Mouse (Mus musculus): ENCODE results near the gene Mdga1. TPM values are rescaled to one million over a fixed set of nuclear protein-coding genes. Genes with fewer than 3 reads are reported as not detected.
A peak's percentile ranks its signal among the peaks of the same experiment; 100 is the strongest.

Mdga1 gene
- polyA plus RNA-seq, 1 experiment, result 2.2 TPM

DNA sequence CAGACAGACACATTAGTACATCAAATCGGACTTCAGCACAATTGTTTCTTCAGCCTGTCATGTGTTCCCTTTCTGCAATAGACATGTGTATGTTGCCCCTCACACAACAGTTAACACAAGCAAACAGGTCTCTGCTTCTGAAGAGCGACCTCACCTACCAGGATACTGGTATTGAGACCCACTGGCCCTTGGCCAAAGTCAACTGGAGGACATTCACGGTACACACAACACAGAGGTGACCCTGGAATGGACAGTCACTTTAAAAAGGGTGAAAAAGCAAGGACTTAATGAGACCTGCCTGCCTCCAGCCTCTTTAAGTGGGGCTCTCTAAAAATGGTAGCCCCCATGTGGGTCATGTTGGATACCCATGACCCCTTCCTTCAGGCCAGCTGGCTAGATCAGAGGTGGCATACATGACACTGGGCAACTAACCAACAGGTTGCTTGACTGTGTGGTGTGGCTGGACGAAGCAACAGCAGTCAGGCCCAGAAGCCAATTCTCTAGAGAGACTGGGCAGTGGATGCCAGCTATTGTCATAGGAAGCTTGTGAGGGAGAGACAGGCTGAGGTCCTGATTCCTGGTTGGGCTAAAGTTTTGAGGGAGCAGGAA lies 145.3 kb downstream of the Mdga1 start:
- TF ChIP-seq POLR2A (IDR thresholded peaks at IDR 0.05; ENCODE audit: borderline replicate concordance, low read depth, low read length) (no peak), CTCF (IDR thresholded peaks at IDR 0.05; ENCODE audit: low read depth, low read length) (no peak)
- no peaks in the 10 kb centered on the region for H3K4me1 ChIP-seq (ENCODE audit: control insufficient read depth, insufficient read depth, low read length)
- no peak overlapping the region for H3K4me3 ChIP-seq (ENCODE audit: insufficient read depth, low read length)
- no peak overlapping the region for H3K27ac ChIP-seq (ENCODE audit: insufficient read depth, low read depth, low read length)

DNA sequence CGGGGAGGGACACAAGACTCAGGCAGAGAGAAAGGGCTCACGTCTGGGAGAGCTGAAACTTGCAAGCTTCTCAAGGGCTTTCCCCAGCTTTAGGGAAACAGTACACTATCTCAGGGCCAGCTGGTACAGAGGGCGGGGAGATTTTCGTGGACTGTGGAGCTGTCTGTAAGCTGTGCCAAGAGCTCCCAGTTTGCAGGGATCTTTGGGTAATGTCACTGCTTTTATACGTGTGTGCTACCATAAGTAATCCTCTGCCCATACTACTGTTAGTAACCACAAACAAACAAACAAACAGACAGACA lies 145.7 kb downstream of the Mdga1 start:
- H3K4me1 ChIP-seq (ENCODE audit: control insufficient read depth, insufficient read depth, low read length), result no peaks in the 10 kb centered on the region
- H3K27ac ChIP-seq (ENCODE audit: insufficient read depth, low read depth, low read length), result no peak overlapping the region
- TF ChIP-seq POLR2A (IDR thresholded peaks at IDR 0.05; ENCODE audit: borderline replicate concordance, low read depth, low read length) (no peak), CTCF (IDR thresholded peaks at IDR 0.05; ENCODE audit: low read depth, low read length) (no peak)
- no peak overlapping the region for H3K4me3 ChIP-seq (ENCODE audit: insufficient read depth, low read length)

DNA sequence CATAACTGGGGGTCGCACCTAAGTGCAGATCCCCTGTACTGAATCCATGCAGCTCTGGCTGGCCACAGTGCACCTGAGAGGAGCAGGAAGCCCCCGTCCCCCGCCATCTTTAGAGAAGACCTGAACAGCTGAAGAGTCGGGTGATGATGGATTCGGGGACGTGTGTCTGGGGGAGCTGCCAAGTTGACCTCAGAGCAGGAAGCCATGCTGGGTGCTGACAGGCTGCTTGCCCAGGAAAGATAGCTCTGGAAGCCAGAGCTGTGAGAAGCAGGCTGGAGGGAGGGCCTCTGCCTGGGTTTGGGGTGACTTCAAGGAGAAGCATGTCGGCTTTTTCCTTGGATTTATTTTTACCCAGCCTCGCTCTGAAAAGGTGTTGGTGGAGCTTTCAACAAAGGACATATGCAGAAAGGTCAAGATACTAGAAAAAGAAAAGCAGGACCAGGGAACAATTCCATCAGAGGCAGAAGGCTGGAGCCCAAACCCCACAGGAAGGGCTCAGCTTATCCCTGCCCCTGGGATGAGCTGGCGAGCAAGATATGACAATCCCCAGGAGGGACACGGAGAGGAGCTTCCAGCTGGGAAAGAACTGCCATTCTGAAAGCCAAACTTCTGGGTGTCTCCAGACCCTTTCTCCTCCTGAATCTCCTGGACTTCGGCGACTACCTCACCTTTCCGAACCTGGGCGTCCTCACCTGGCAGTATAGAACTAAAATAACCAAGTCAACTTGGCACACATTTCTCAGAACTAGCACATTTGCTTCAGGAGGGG lies 146.3 kb downstream of the Mdga1 start:
- H3K27ac ChIP-seq (ENCODE audit: insufficient read depth, low read depth, low read length), result no peak overlapping the region
- H3K4me1 ChIP-seq (ENCODE audit: control insufficient read depth, insufficient read depth, low read length), result no peaks in the 10 kb centered on the region
- no peak overlapping the region for H3K4me3 ChIP-seq (ENCODE audit: insufficient read depth, low read length)
- TF ChIP-seq CTCF (IDR thresholded peaks at IDR 0.05; ENCODE audit: low read depth, low read length) (no peak), POLR2A (IDR thresholded peaks at IDR 0.05; ENCODE audit: borderline replicate concordance, low read depth, low read length) (no peak)

DNA sequence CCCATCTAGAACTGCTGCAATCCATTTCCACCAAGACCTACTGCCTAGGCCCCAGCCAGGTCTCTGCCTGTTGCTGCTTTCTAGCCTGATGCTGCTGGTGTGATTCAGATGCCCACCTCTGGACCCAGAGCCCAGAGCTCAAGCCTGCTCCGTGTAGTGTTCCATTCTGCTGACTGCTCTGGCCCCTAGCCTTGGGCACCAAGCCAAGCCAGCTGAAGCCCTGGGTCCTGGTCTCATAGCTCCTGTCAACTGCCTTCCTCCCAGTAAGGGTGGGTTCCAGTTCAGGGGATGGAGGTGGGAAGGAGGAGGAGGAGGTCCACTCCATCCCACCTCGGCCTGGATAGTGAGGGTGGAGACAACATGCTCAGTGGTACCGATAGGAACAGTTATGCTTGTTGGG lies 150.3 kb downstream of the Mdga1 start:
- H3K27ac ChIP-seq (ENCODE audit: insufficient read depth, low read depth, low read length), result no peak overlapping the region
- H3K4me3 ChIP-seq (ENCODE audit: insufficient read depth, low read length), result no peak overlapping the region
- H3K4me1 ChIP-seq (ENCODE audit: control insufficient read depth, insufficient read depth, low read length), result no peaks in the 10 kb centered on the region
- TF ChIP-seq CTCF (IDR thresholded peaks at IDR 0.05; ENCODE audit: low read depth, low read length), result no peak
- TF ChIP-seq POLR2A (IDR thresholded peaks at IDR 0.05; ENCODE audit: borderline replicate concordance, low read depth, low read length), result no peak

DNA sequence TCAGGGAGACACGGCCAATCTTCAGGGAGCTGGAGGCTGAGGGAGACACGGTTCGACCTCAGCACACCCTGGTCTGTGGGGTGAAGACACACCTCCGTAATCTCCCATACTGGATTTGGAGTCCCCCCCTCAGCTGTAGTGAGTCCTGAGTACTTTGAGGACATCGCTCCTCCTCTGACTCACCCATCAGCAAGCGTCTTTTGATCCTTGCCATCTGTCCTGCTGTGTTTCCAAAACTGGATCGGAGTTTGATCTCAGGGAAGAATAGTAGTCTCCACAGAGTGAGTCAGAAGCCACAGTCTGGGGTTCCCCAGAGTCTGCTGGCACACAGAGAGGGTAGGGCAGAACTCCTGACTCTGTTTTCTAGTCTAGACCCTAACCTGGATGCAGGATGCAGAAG lies 150.9 kb downstream of the Mdga1 start:
- no peak overlapping the region for H3K27ac ChIP-seq (ENCODE audit: insufficient read depth, low read depth, low read length)
- TF ChIP-seq POLR2A (IDR thresholded peaks at IDR 0.05; ENCODE audit: borderline replicate concordance, low read depth, low read length) (no peak), CTCF (IDR thresholded peaks at IDR 0.05; ENCODE audit: low read depth, low read length) (no peak)
- no peak overlapping the region for H3K4me3 ChIP-seq (ENCODE audit: insufficient read depth, low read length)
- no peaks in the 10 kb centered on the region for H3K4me1 ChIP-seq (ENCODE audit: control insufficient read depth, insufficient read depth, low read length)

DNA sequence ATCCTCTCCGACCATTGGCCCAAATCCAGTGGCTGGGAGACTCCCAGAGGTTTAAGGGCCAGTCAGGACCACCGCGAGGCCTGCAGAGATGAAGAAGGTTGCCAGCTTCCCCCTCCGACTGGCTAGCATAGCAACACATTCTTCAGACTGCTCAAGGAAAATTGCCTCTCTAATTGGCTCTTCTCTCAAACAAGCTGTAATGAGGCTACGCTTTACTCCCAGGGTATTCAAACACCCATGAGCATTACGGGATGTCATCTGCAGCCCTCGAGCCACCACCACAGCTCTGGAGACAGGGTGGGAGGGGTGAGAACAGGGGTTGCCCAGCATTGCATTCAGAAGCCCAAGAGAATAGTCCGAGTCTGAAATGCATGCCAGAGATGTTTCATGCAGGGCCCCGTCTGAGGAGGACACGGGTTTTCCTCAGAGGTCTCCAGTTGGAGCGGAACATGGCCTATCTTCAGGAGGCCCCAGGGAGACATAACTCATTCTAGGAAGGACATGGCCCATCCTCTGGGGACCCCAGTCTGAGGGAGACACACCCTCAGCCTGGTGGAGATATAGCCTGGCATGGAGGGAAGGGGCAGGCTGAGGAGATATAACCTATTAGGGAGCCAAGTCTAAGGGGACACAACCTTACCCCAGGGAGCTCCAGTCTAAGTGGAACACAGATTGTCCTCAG lies 151.5 kb downstream of the Mdga1 start:
- no peak for TF ChIP-seq CTCF (IDR thresholded peaks at IDR 0.05; ENCODE audit: low read depth, low read length)
- no peak for TF ChIP-seq POLR2A (IDR thresholded peaks at IDR 0.05; ENCODE audit: borderline replicate concordance, low read depth, low read length)
- H3K27ac ChIP-seq (ENCODE audit: insufficient read depth, low read depth, low read length), result no peak overlapping the region
- no peak overlapping the region for H3K4me3 ChIP-seq (ENCODE audit: insufficient read depth, low read length)
- H3K4me1 ChIP-seq (ENCODE audit: control insufficient read depth, insufficient read depth, low read length), result no peaks in the 10 kb centered on the region

DNA sequence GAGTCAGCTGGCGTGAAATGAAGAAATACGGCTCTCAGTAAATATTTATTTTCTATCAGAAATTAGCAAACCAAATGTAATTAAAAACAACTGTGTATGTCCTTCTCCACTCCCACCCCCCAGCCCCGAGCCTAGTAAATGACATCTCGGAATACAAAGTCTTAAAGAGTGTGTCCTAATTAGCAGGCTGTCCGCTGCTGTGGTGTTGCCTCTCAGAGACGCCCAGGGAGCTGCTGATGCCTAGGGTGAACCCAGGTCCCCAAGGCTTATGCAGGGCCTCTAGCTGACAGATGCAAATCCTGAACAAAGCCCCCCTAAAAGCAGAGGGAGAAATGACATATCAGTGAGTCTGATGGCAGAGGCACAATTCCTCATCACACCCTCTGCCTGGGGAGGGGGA lies 155.1 kb downstream of the Mdga1 start:
- TF ChIP-seq POLR2A (IDR thresholded peaks at IDR 0.05; ENCODE audit: borderline replicate concordance, low read depth, low read length) (no peak), CTCF (IDR thresholded peaks at IDR 0.05; ENCODE audit: low read depth, low read length) (no peak)
- no peak overlapping the region for H3K4me3 ChIP-seq (ENCODE audit: insufficient read depth, low read length)
- H3K27ac ChIP-seq (ENCODE audit: insufficient read depth, low read depth, low read length), result no peak overlapping the region
- no peaks in the 10 kb centered on the region for H3K4me1 ChIP-seq (ENCODE audit: control insufficient read depth, insufficient read depth, low read length)

DNA sequence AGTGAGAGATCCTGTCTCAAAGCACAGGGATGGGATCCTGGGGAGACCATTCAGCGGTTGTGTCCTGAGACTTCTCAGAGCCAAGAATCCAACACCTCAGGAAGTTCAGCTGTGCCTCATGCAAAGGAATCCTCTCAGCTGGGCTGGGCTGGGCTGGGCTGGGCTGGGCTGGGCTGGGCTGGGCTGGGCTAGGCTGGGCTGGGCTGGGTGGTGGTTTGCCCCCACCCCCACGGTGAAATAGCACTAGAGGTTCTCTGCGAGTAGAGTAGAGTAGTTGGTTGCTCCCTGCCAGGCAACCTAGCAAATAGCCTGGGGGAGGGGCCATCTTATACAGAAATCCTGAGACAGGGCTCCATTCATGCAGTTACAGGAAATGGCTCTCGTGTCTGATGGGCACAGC lies 156.6 kb downstream of the Mdga1 start:
- TF ChIP-seq CTCF (IDR thresholded peaks at IDR 0.05; ENCODE audit: low read depth, low read length) (no peak), POLR2A (IDR thresholded peaks at IDR 0.05; ENCODE audit: borderline replicate concordance, low read depth, low read length) (no peak)
- no peak overlapping the region for H3K4me3 ChIP-seq (ENCODE audit: insufficient read depth, low read length)
- no peaks in the 10 kb centered on the region for H3K4me1 ChIP-seq (ENCODE audit: control insufficient read depth, insufficient read depth, low read length)
- no peak overlapping the region for H3K27ac ChIP-seq (ENCODE audit: insufficient read depth, low read depth, low read length)

DNA sequence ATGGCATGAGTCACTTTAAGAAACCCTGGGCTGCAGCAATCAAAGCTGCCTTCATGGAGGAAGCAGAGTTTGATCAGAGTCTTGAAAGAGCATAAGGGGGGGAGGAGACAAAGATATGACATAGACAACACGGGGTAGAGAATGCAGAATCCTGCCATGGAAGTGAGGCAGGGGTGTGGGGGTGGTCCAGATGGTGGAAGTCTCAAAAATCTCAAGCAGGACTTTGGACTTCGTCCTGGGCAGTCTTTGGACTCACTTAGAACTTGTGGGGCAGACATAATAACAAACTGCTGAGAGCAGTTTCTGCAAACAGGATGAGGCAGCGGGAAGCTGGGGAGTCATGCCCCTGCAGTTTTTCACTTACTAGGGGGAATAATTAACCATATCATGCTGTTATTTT lies 166.3 kb downstream of the Mdga1 start:
- Histone ChIP-seq H3K4me3 (ENCODE audit: insufficient read depth, low read length) (no peak overlapping the region), H3K4me1 (ENCODE audit: control insufficient read depth, insufficient read depth, low read length) (no peaks in the 10 kb centered on the region), H3K27ac (ENCODE audit: insufficient read depth, low read depth, low read length) (no peak overlapping the region)
- no peak for TF ChIP-seq CTCF (IDR thresholded peaks at IDR 0.05; ENCODE audit: low read depth, low read length)
- no peak for TF ChIP-seq POLR2A (IDR thresholded peaks at IDR 0.05; ENCODE audit: borderline replicate concordance, low read depth, low read length)

DNA sequence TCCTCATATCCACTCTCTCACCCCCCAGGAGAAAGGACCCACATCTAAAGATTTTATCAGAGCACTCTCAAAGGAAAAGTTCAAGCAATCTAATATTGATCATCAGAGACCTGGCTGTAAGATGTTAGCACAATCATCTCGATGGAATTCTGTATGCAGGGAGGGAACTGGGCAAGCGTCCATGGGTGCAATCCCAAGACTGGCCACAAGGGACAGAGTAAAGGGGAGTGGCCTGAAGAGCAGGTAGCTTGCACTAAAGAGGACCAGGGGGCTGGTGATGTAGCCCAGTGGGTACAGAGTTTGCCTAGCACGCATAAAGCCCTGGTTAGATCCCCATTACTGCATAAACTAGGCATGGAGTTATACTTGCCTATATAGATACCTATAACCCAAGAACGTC lies 168.5 kb downstream of the Mdga1 start:
- TF ChIP-seq CTCF (IDR thresholded peaks at IDR 0.05; ENCODE audit: low read depth, low read length) (peak; percentile 42), POLR2A (IDR thresholded peaks at IDR 0.05; ENCODE audit: borderline replicate concordance, low read depth, low read length) (no peak)

More for the DNA sequence above, 168.5 kb downstream of the Mdga1 start:
- Histone ChIP-seq H3K4me1 (ENCODE audit: control insufficient read depth, insufficient read depth, low read length) (no peaks in the 10 kb centered on the region), H3K27ac (ENCODE audit: insufficient read depth, low read depth, low read length) (no peak overlapping the region), H3K4me3 (ENCODE audit: insufficient read depth, low read length) (no peak overlapping the region)
